In the genomic region with DNA sequence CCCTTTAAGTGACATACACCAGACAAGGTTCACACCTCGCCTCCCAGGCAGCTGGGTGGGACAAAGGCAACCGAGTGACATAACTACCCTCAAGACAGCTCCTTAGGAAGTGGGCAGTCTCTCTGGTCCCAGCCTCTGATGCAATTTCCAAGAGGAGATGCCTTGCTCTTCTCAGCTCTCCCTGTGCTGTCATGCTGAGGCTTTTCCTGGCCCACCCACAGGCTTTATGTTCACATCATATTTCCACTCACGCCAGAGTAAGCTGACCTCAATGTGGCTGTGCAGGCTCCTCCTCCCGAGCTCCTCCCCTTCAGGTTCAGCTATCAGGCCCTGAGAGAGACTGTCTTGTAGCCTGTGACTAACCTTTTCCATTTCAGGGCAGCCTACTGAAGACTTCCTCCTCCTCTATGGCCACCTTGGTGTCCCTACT, we compare ENCODE assay signal across 11 mouse cellular contexts. TPM values are rescaled to one million over a fixed set of nuclear protein-coding genes. Genes with fewer than 3 reads are reported as not detected.
DNase-seq lines count a peak whose midpoint lies in the region; ATAC-seq and TF ChIP-seq lines count a peak whose summit lies in the region.
"Had no signal": no experiment of that assay in that cellular context is flagged by ENCODE, and none has a peak within 500 bp of the region (broad histone marks: within the 10 kb centered on the region; RNA-seq: fewer than 3 reads in every experiment).

No protein-coding gene starts in this region.

- H3K36me3 ChIP-seq in kidney, embryonic 14.5 days (ENCODE audit: control insufficient read depth, insufficient read depth, low read length) = peaks cover 39% of the 10 kb centered on the region
- peaks cover 28% of the 10 kb centered on the region for H3K36me3 ChIP-seq in kidney, embryonic 16.5 days (ENCODE audit: insufficient read depth, low read length)
- H3K36me3 ChIP-seq in embryonic facial prominence, embryonic 10.5 days (replicated peaks) = peaks cover 69% of the 10 kb centered on the region

- H3K4me3 ChIP-seq in kidney, embryonic 14.5 days (ENCODE audit: low read length) = no peak overlapping the region
- no peak overlapping the region for H3K4me3 ChIP-seq in kidney, embryonic 16.5 days (ENCODE audit: low read length)
- no peak overlapping the region for H3K4me3 ChIP-seq in embryonic fibroblast, embryonic 13.5 days (ENCODE audit: insufficient read depth, low read length)
- H3K4me3 ChIP-seq in embryonic facial prominence, embryonic 10.5 days = no peak overlapping the region

- H3K9ac ChIP-seq in kidney, embryonic 14.5 days (ENCODE audit: low read depth, low read length) = no peak overlapping the region
- no peak overlapping the region for H3K9ac ChIP-seq in kidney, embryonic 16.5 days (replicated peaks; ENCODE audit: low read length)
- H3K9ac ChIP-seq: forebrain, postnatal 0 days had no signal

- peaks cover 14% of the 10 kb centered on the region for H3K4me1 ChIP-seq in kidney, embryonic 14.5 days (ENCODE audit: control insufficient read depth, insufficient read depth, low read length)
- H3K4me1 ChIP-seq in kidney, embryonic 16.5 days (ENCODE audit: insufficient read depth, low read length) = peaks cover 34% of the 10 kb centered on the region
- peaks cover 38% of the 10 kb centered on the region for H3K4me1 ChIP-seq in embryonic fibroblast, embryonic 13.5 days (ENCODE audit: control insufficient read depth, insufficient read depth, low read length)
- peaks cover 40% of the 10 kb centered on the region for H3K4me1 ChIP-seq in embryonic facial prominence, embryonic 10.5 days

- 0 out of 2 replicates have a peak, but pooled peaks have one; percentile 12 for ATAC-seq in kidney, embryonic 14.5 days (ENCODE audit: low FRiP score, low TSS enrichment)
- ATAC-seq in kidney, embryonic 16.5 days (ENCODE audit: low FRiP score, low TSS enrichment) = no peak
- ATAC-seq: forebrain, postnatal 0 days had no signal

- no peak for TF ChIP-seq CTCF in embryonic fibroblast, embryonic 13.5 days (IDR thresholded peaks at IDR 0.05; ENCODE audit: borderline replicate concordance, insufficient read depth, low read length)

- no peak overlapping the region for H3K27ac ChIP-seq in kidney, embryonic 14.5 days (ENCODE audit: low read depth, low read length)
- H3K27ac ChIP-seq in kidney, embryonic 16.5 days (ENCODE audit: low read length) = no peak overlapping the region
- peak overlapping the region; percentile 5; the same call in 1 of the 2 replicates for H3K27ac ChIP-seq in embryonic fibroblast, embryonic 13.5 days (ENCODE audit: insufficient read depth, low read length)
- no peak overlapping the region for H3K27ac ChIP-seq in embryonic facial prominence, embryonic 10.5 days (replicated peaks)

- WGBS in kidney, embryonic 14.5 days = 51% methylated on average over 4 of the region's 4 CpGs
- WGBS in kidney, embryonic 16.5 days = 44% methylated on average over 4 of the region's 4 CpGs
- 75% methylated on average over 4 of the region's 4 CpGs for WGBS in embryonic facial prominence, embryonic 10.5 days

- no peak for TF ChIP-seq POLR2A in embryonic fibroblast, embryonic 13.5 days (IDR thresholded peaks at IDR 0.05; ENCODE audit: low read depth, low read length)

- peak; percentile 11 to 20 for DNase-seq in cerebellum, postnatal 25 days
- DNase-seq in cerebellum, postnatal 4 days (ENCODE audit: low spot score in 2 of 2) = no peak
- peak; percentile 81 for DNase-seq in 3T3-L1 (ENCODE audit: low read depth, low spot score)
- DNase-seq in embryonic facial prominence, embryonic 10.5 days (ENCODE audit: low spot score) = no peak
- DNase-seq in left cerebral cortex, adult 11 months (ENCODE audit: low spot score) = no peak
- DNase-seq: embryo, embryonic 11 days; forebrain, postnatal 0 days; thymus, adult 18-20 months had no signal

- H3K4me2 ChIP-seq in kidney, embryonic 14.5 days (replicated peaks; ENCODE audit: low read depth, low read length) = no peak overlapping the region
- H3K4me2 ChIP-seq in kidney, embryonic 16.5 days (replicated peaks; ENCODE audit: low read depth, low read length) = no peak overlapping the region

- H3K27me3 ChIP-seq in kidney, embryonic 14.5 days (ENCODE audit: control insufficient read depth, insufficient read depth, low read length) = no peaks in the 10 kb centered on the region
- no peaks in the 10 kb centered on the region for H3K27me3 ChIP-seq in kidney, embryonic 16.5 days (ENCODE audit: insufficient read depth, low read length)
- no peaks in the 10 kb centered on the region for H3K27me3 ChIP-seq in embryonic facial prominence, embryonic 10.5 days (replicated peaks; ENCODE audit: low read depth, poor library complexity, severe bottlenecking)

- no peaks in the 10 kb centered on the region for H3K9me3 ChIP-seq in kidney, embryonic 14.5 days (ENCODE audit: control insufficient read depth, low read length)
- no peaks in the 10 kb centered on the region for H3K9me3 ChIP-seq in kidney, embryonic 16.5 days (ENCODE audit: low read length)
- H3K9me3 ChIP-seq in embryonic facial prominence, embryonic 10.5 days = no peaks in the 10 kb centered on the region

RNA-seq across cellular contexts. Expression of a gene that starts 23.5 kb away (rescaled TPM):
- polyA plus RNA-seq in kidney, embryonic 14.5 days (2014; fragmentation: Nextera tagmentation; extraction: Ambion mirVana) = 39.1 and 55.6 TPM in 2 replicates
- polyA plus RNA-seq in kidney, embryonic 16.5 days (2015; fragmentation: Nextera tagmentation; extraction: Ambion mirVana) = 49.6 and 60.1 TPM in 2 replicates
- polyA plus RNA-seq in embryonic fibroblast, embryonic 13.5 days (2011; ENCODE audit: insufficient read length, low read depth, missing spikeins) = 37.0 and 45.8 TPM in 2 replicates
- 61.1 and 62.4 TPM in 2 replicates for polyA plus RNA-seq in embryonic facial prominence, embryonic 10.5 days (2016; fragmentation: Nextera tagmentation; extraction: Ambion mirVana)

RNA-seq across cellular contexts. Expression of a gene that starts 29.3 kb away (rescaled TPM):
- not detected in 2 replicates for polyA plus RNA-seq in kidney, embryonic 14.5 days (2014; fragmentation: Nextera tagmentation; extraction: Ambion mirVana)
- 0.35 TPM in 1 of 2 replicates, not detected in the other for polyA plus RNA-seq in kidney, embryonic 16.5 days (2015; fragmentation: Nextera tagmentation; extraction: Ambion mirVana)
- not detected in 2 replicates for polyA plus RNA-seq in embryonic fibroblast, embryonic 13.5 days (2011; ENCODE audit: insufficient read length, low read depth, missing spikeins)
- not detected in 2 replicates for polyA plus RNA-seq in embryonic facial prominence, embryonic 10.5 days (2016; fragmentation: Nextera tagmentation; extraction: Ambion mirVana)
- polyA plus RNA-seq: forebrain, postnatal 0 days had no signal

Comparison
In these comparisons a context has a peak if more than half of its experiments do, and no peak if none do; other contexts are left out.
1. DNase-seq: peak in cerebellum, postnatal 25 days (2 of 2) and 3T3-L1 (single experiment); none in cerebellum, postnatal 4 days (0 of 2), embryonic facial prominence, embryonic 10.5 days (single experiment) and left cerebral cortex, adult 11 months (single experiment).